Mouse (Mus musculus): ENCODE measurements around the gene Cnot3. TPM values are rescaled to one million over a fixed set of nuclear protein-coding genes. Genes with fewer than 3 reads are reported as not detected.
"Not testable (repeated sequence)": the region's sequence is repeated elsewhere in the genome, so short reads cannot be mapped to it uniquely, and the experiment has no call there.

The Cnot3 gene
- polyA plus RNA-seq, 1 experiment from 2014 or later: 65.3 TPM

GRCm38 (mm10) chr7:3683908-3684550, 39.0 kb downstream of the Cnot3 start:
- no peaks in the 10 kb centered on the region for H3K4me1 ChIP-seq
- H3K27ac ChIP-seq (replicated peaks): no peak overlapping the region
- no peak for ATAC-seq (ENCODE audit: insufficient number of reproducible peaks, low FRiP score, low TSS enrichment, low read depth)
- no peak overlapping the region for H3K4me3 ChIP-seq (replicated peaks)
- WGBS: 89% methylated on average over 10 of the region's 10 CpGs
- no peak overlapping the region for H3K9ac ChIP-seq
- no peaks in the 10 kb centered on the region for H3K27me3 ChIP-seq
- no peaks in the 10 kb centered on the region for H3K9me3 ChIP-seq (replicated peaks)
- H3K36me3 ChIP-seq: peaks cover 57% of the 10 kb centered on the region
- H3K4me2 ChIP-seq (replicated peaks): no peak overlapping the region

GRCm38 (mm10) chr7:3684698-3685097, 39.6 kb downstream of the Cnot3 start:
- H3K36me3 ChIP-seq: peaks cover 60% of the 10 kb centered on the region
- no peak for ATAC-seq (ENCODE audit: insufficient number of reproducible peaks, low FRiP score, low TSS enrichment, low read depth)
- WGBS: 90% methylated on average over 8 of the region's 8 CpGs

GRCm38 (mm10) chr7:3685400-3686187, 40.5 kb downstream of the Cnot3 start:
- Histone ChIP-seq H3K36me3 (peaks cover 64% of the 10 kb centered on the region), H3K27ac (replicated peaks) (no peak overlapping the region), H3K9me3 (replicated peaks) (no peaks in the 10 kb centered on the region), H3K4me3 (replicated peaks) (no peak overlapping the region), H3K9ac (no peak overlapping the region), H3K4me1 (no peaks in the 10 kb centered on the region), H3K27me3 (no peaks in the 10 kb centered on the region), H3K4me2 (replicated peaks) (no peak overlapping the region)
- 79% methylated on average over 31 of the region's 31 CpGs for WGBS
- no peak for ATAC-seq (ENCODE audit: insufficient number of reproducible peaks, low FRiP score, low TSS enrichment, low read depth)

More at GRCm38 (mm10) chr7:3684698-3685097, 39.6 kb downstream of the Cnot3 start:
- Histone ChIP-seq H3K27me3 (no peaks in the 10 kb centered on the region), H3K4me1 (no peaks in the 10 kb centered on the region), H3K4me3 (replicated peaks) (no peak overlapping the region), H3K9ac (no peak overlapping the region), H3K9me3 (replicated peaks) (no peaks in the 10 kb centered on the region), H3K4me2 (replicated peaks) (no peak overlapping the region), H3K27ac (replicated peaks) (no peak overlapping the region)

GRCm38 (mm10) chr7:3691919-3692318, 46.9 kb downstream of the Cnot3 start:
- Histone ChIP-seq H3K9ac (peak overlapping the region; percentile 88), H3K36me3 (peaks cover 27% of the 10 kb centered on the region), H3K9me3 (replicated peaks) (no peaks in the 10 kb centered on the region), H3K4me1 (peaks cover 16% of the 10 kb centered on the region), H3K4me2 (replicated peaks) (peak overlapping the region; percentile 87), H3K27ac (replicated peaks) (peak overlapping the region; percentile 97), H3K27me3 (no peaks in the 10 kb centered on the region), H3K4me3 (replicated peaks) (peak overlapping the region; percentile 72)
- 29% methylated on average over 3 of the region's 3 CpGs for WGBS
- no peak for ATAC-seq (ENCODE audit: insufficient number of reproducible peaks, low FRiP score, low TSS enrichment, low read depth)

- peak; percentile 49 for ATAC-seq (ENCODE audit: insufficient number of reproducible peaks, low FRiP score, low TSS enrichment, low read depth)
- Histone ChIP-seq H3K4me2 (replicated peaks) (peak within 1 kb of the TSS; percentile 87), H3K36me3 (peaks cover 28% of the 10 kb centered on the region), H3K9me3 (replicated peaks) (no peaks in the 10 kb centered on the region), H3K27ac (replicated peaks) (peak within 1 kb of the TSS; percentile 97), H3K4me1 (peaks cover 16% of the 10 kb centered on the region), H3K4me3 (replicated peaks) (peak within 1 kb of the TSS; percentile 72), H3K9ac (peak within 1 kb of the TSS; percentile 88), H3K27me3 (no peaks in the 10 kb centered on the region)
- under 1% methylated on average over 49 of the region's 49 CpGs for WGBS
These were observed 47.4 kb downstream of the Cnot3 start, which contains the start of gene Tsen34 for GRCm38 (mm10) chr7:3692382-3692986. Tsen34 (plus strand) TSS chr7:3692863.

GRCm38 (mm10) chr7:3692987-3693808, 48.1 kb downstream of the Cnot3 start, which contains the start of gene Mboat7:
Mboat7 (minus strand) TSS chr7:3693523.
- Histone ChIP-seq H3K27me3 (no peaks in the 10 kb centered on the region), H3K9me3 (replicated peaks) (no peaks in the 10 kb centered on the region), H3K4me2 (replicated peaks) (peak within 1 kb of the TSS; percentile 87), H3K4me1 (peaks cover 16% of the 10 kb centered on the region), H3K27ac (replicated peaks) (peak within 1 kb of the TSS; percentile 97), H3K4me3 (replicated peaks) (peak within 1 kb of the TSS; percentile 72), H3K9ac (peak within 1 kb of the TSS; percentile 88), H3K36me3 (peaks cover 29% of the 10 kb centered on the region)
- under 1% methylated on average over 55 of the region's 55 CpGs for WGBS
- peak; percentile 92 for ATAC-seq (ENCODE audit: insufficient number of reproducible peaks, low FRiP score, low TSS enrichment, low read depth)

GRCm38 (mm10) chr7:3693809-3694075, 48.7 kb downstream of the Cnot3 start:
- 0% methylated on average over 18 of the region's 18 CpGs for WGBS
- peaks cover 32% of the 10 kb centered on the region for H3K36me3 ChIP-seq
- no peaks in the 10 kb centered on the region for H3K27me3 ChIP-seq
- no peak for ATAC-seq (ENCODE audit: insufficient number of reproducible peaks, low FRiP score, low TSS enrichment, low read depth)
- H3K27ac ChIP-seq (replicated peaks): peak overlapping the region; percentile 97
- peak overlapping the region; percentile 87 for H3K4me2 ChIP-seq (replicated peaks)
- peak overlapping the region; percentile 72 for H3K4me3 ChIP-seq (replicated peaks)
- H3K9ac ChIP-seq: peak overlapping the region; percentile 52
- no peaks in the 10 kb centered on the region for H3K9me3 ChIP-seq (replicated peaks)
- peaks cover 16% of the 10 kb centered on the region for H3K4me1 ChIP-seq

- H3K36me3 ChIP-seq: peaks cover 33% of the 10 kb centered on the region
- peak overlapping the region; percentile 97 for H3K27ac ChIP-seq (replicated peaks)
- peak; percentile 70 for ATAC-seq (ENCODE audit: insufficient number of reproducible peaks, low FRiP score, low TSS enrichment, low read depth)
- under 1% methylated on average over 52 of the region's 55 CpGs for WGBS
- H3K4me3 ChIP-seq (replicated peaks): peak overlapping the region; percentile 72
- peak overlapping the region; percentile 87 for H3K4me2 ChIP-seq (replicated peaks)
- peak overlapping the region; percentile 69 for H3K9ac ChIP-seq
- H3K4me1 ChIP-seq: peaks cover 16% of the 10 kb centered on the region
- H3K27me3 ChIP-seq: no peaks in the 10 kb centered on the region
- H3K9me3 ChIP-seq (replicated peaks): no peaks in the 10 kb centered on the region
These were observed 49.2 kb downstream of the Cnot3 start for GRCm38 (mm10) chr7:3694076-3694948.

GRCm38 (mm10) chr7:3694949-3695305, 49.9 kb downstream of the Cnot3 start:
- not testable (repeated sequence) for H3K27me3 ChIP-seq; H3K9me3 ChIP-seq (replicated peaks); ATAC-seq (ENCODE audit: insufficient number of reproducible peaks, low FRiP score, low TSS enrichment, low read depth)
- H3K4me2 ChIP-seq (replicated peaks): peak overlapping the region; percentile 87
- peak overlapping the region; percentile 72 for H3K4me3 ChIP-seq (replicated peaks)
- H3K4me1 ChIP-seq: peaks cover 16% of the 10 kb centered on the region
- peak overlapping the region; percentile 97 for H3K27ac ChIP-seq (replicated peaks)
- H3K36me3 ChIP-seq: peaks cover 36% of the 10 kb centered on the region
- H3K9ac ChIP-seq: peak overlapping the region; percentile 69
- 3% methylated on average over 9 of the region's 9 CpGs for WGBS

- no peaks in the 10 kb centered on the region for H3K9me3 ChIP-seq (replicated peaks)
- H3K9ac ChIP-seq: no peak overlapping the region
- no peaks in the 10 kb centered on the region for H3K27me3 ChIP-seq
- H3K4me1 ChIP-seq: peaks cover 9% of the 10 kb centered on the region
- no peak for ATAC-seq (ENCODE audit: insufficient number of reproducible peaks, low FRiP score, low TSS enrichment, low read depth)
- no peak overlapping the region for H3K27ac ChIP-seq (replicated peaks)
- H3K4me2 ChIP-seq (replicated peaks): no peak overlapping the region
- H3K36me3 ChIP-seq: peaks cover 49% of the 10 kb centered on the region
- WGBS: 91% methylated on average over 6 of the region's 6 CpGs
- no peak overlapping the region for H3K4me3 ChIP-seq (replicated peaks)
These were observed 53.4 kb downstream of the Cnot3 start for GRCm38 (mm10) chr7:3698471-3698870.

Measured in embryonic facial prominence, embryonic 15.5 days (tissue).